Mouse (Mus musculus) megakaryocyte, embryonic 14.5 days (primary cell): Measurements from ENCODE around the gene Plg.

Source experiments
- FLI1 ChIP-seq: IDR thresholded peaks from 2 replicates; pipeline ENCODE4 v1.6.1; 2012; ENCODE audit warnings: low read length, inconsistent platforms, mixed read lengths
- GATA1 ChIP-seq: IDR thresholded peaks from 3 replicates; pipeline ENCODE4 v1.6.1; 2012; ENCODE audit warnings: mixed read lengths, low read length, inconsistent platforms, borderline replicate concordance

GRCm38 (mm10) chr17:12335115-12335514, 43.3 kb upstream of the Plg start:
- no peak for TF ChIP-seq GATA1
- TF ChIP-seq FLI1, result no peak
